Mouse (Mus musculus): ENCODE measurements around the gene Rnaseh2b. TPM values are rescaled to one million over a fixed set of nuclear protein-coding genes. Genes with fewer than 3 reads are reported as not detected.
A peak's percentile ranks its signal among the peaks of the same experiment; 100 is the strongest.

Rnaseh2b gene
- total RNA-seq, 4 experiments from 2014 or later, result 9.8 to 13.4 (median 11.0) TPM

- DNase-seq (ENCODE audit: low spot score), result no peak
These were observed 19.3 kb downstream of the Rnaseh2b start for GRCm38 (mm10) chr14:62311672-62312071.

- DNase-seq (ENCODE audit: low spot score), result no peak
These were observed 30.4 kb downstream of the Rnaseh2b start for GRCm38 (mm10) chr14:62322581-62323344.

- no peak for DNase-seq (ENCODE audit: low spot score)
These were observed 31.1 kb downstream of the Rnaseh2b start for GRCm38 (mm10) chr14:62323457-62323856.

GRCm38 (mm10) chr14:62324943-62325342 lies 32.6 kb downstream of the Rnaseh2b start:
- no peak for DNase-seq (ENCODE audit: low spot score)

GRCm38 (mm10) chr14:62326026-62326425 lies 33.6 kb downstream of the Rnaseh2b start:
- no peak for DNase-seq (ENCODE audit: low spot score)

GRCm38 (mm10) chr14:62327171-62327570 lies 34.8 kb downstream of the Rnaseh2b start:
- DNase-seq (ENCODE audit: low spot score), result no peak

GRCm38 (mm10) chr14:62328606-62329005 lies 36.2 kb downstream of the Rnaseh2b start:
- DNase-seq (ENCODE audit: low spot score), result no peak

- no peak for DNase-seq (ENCODE audit: low spot score)
These were observed 37.2 kb downstream of the Rnaseh2b start for GRCm38 (mm10) chr14:62329631-62330030.

GRCm38 (mm10) chr14:62331457-62331856 lies 39.1 kb downstream of the Rnaseh2b start:
- DNase-seq (ENCODE audit: low spot score), result no peak

GRCm38 (mm10) chr14:62331866-62332619 lies 39.7 kb downstream of the Rnaseh2b start:
- DNase-seq (ENCODE audit: low spot score), result peak; percentile 85

GRCm38 (mm10) chr14:62333909-62334687 lies 41.7 kb downstream of the Rnaseh2b start:
- no peak for DNase-seq (ENCODE audit: low spot score)

- DNase-seq (ENCODE audit: low spot score), result no peak
These were observed 46.8 kb downstream of the Rnaseh2b start for GRCm38 (mm10) chr14:62339196-62339595.

GRCm38 (mm10) chr14:62341887-62342642 lies 49.7 kb downstream of the Rnaseh2b start:
- DNase-seq (ENCODE audit: low spot score), result no peak

- peak; percentile 32 for DNase-seq (ENCODE audit: low spot score)
These were observed 50.3 kb downstream of the Rnaseh2b start for GRCm38 (mm10) chr14:62342643-62343144.

GRCm38 (mm10) chr14:62346570-62346969 lies 54.2 kb downstream of the Rnaseh2b start:
- DNase-seq (ENCODE audit: low spot score), result no peak

- peak; percentile 29 for DNase-seq (ENCODE audit: low spot score)
These were observed 54.7 kb downstream of the Rnaseh2b start for GRCm38 (mm10) chr14:62347103-62347502.

GRCm38 (mm10) chr14:62349786-62350185 lies 57.4 kb downstream of the Rnaseh2b start:
- no peak for DNase-seq (ENCODE audit: low spot score)

GRCm38 (mm10) chr14:62350186-62350585 lies 57.8 kb downstream of the Rnaseh2b start:
- DNase-seq (ENCODE audit: low spot score), result no peak

- no peak for DNase-seq (ENCODE audit: low spot score)
These were observed 58.5 kb downstream of the Rnaseh2b start for GRCm38 (mm10) chr14:62350890-62351289.

- no peak for DNase-seq (ENCODE audit: low spot score)
These were observed 61.0 kb downstream of the Rnaseh2b start for GRCm38 (mm10) chr14:62353372-62353771.

GRCm38 (mm10) chr14:62353793-62354192 lies 61.4 kb downstream of the Rnaseh2b start:
- DNase-seq (ENCODE audit: low spot score), result no peak
